Mouse (Mus musculus): ENCODE data around the gene Snx3. TPM values are rescaled to one million over a fixed set of nuclear protein-coding genes. Genes with fewer than 3 reads are reported as not detected.

The Snx3 gene
- polyA plus RNA-seq, 1 experiment from 2014 or later: 292 TPM

- H3K36me3 ChIP-seq (ENCODE audit: control insufficient read depth, insufficient read depth, low read length): no peaks in the 10 kb centered on the region
- H3K9ac ChIP-seq (replicated peaks; ENCODE audit: low read depth, low read length): no peak overlapping the region
- H3K4me2 ChIP-seq (ENCODE audit: low read depth, low read length): no peak overlapping the region
- H3K4me3 ChIP-seq (ENCODE audit: low read depth, low read length): no peak overlapping the region
- no peak overlapping the region for H3K27ac ChIP-seq (ENCODE audit: low read depth, low read length)
- ATAC-seq (ENCODE audit: low read depth): no peak
- H3K9me3 ChIP-seq (ENCODE audit: control insufficient read depth, low read length): no peaks in the 10 kb centered on the region
- WGBS: under 1% methylated on average over 36 of the region's 41 CpGs
- H3K27me3 ChIP-seq (ENCODE audit: control insufficient read depth, insufficient read depth, low read length): peaks cover 80% of the 10 kb centered on the region
- 0 out of 2 replicates have a peak, but pooled peaks cover 5% of the 10 kb centered on the region for H3K4me1 ChIP-seq (ENCODE audit: control insufficient read depth, insufficient read depth, low read length)
These were observed 77.8 kb downstream of the Snx3 start for GRCm38 (mm10) chr10:42579475-42580130.

- Histone ChIP-seq H3K9ac (replicated peaks; ENCODE audit: low read depth, low read length) (no peak overlapping the region), H3K27me3 (ENCODE audit: control insufficient read depth, insufficient read depth, low read length) (peaks cover 78% of the 10 kb centered on the region), H3K4me3 (ENCODE audit: low read depth, low read length) (no peak overlapping the region), H3K9me3 (ENCODE audit: control insufficient read depth, low read length) (no peaks in the 10 kb centered on the region), H3K4me2 (ENCODE audit: low read depth, low read length) (no peak overlapping the region), H3K4me1 (ENCODE audit: control insufficient read depth, insufficient read depth, low read length) (0 out of 2 replicates have a peak, but pooled peaks cover 5% of the 10 kb centered on the region), H3K27ac (ENCODE audit: low read depth, low read length) (no peak overlapping the region), H3K36me3 (ENCODE audit: control insufficient read depth, insufficient read depth, low read length) (no peaks in the 10 kb centered on the region)
- WGBS: under 1% methylated on average over 29 of the region's 29 CpGs
- ATAC-seq (ENCODE audit: low read depth): no peak
These were observed 78.5 kb downstream of the Snx3 start for GRCm38 (mm10) chr10:42580131-42580950.

GRCm38 (mm10) chr10:42580951-42581277 is 79.1 kb downstream of the Snx3 start:
- H3K9ac ChIP-seq (replicated peaks; ENCODE audit: low read depth, low read length): no peak overlapping the region
- no peak for ATAC-seq (ENCODE audit: low read depth)
- 0 out of 2 replicates have a peak, but pooled peaks cover 5% of the 10 kb centered on the region for H3K4me1 ChIP-seq (ENCODE audit: control insufficient read depth, insufficient read depth, low read length)
- no peak overlapping the region for H3K27ac ChIP-seq (ENCODE audit: low read depth, low read length)
- H3K36me3 ChIP-seq (ENCODE audit: control insufficient read depth, insufficient read depth, low read length): no peaks in the 10 kb centered on the region
- no peak overlapping the region for H3K4me3 ChIP-seq (ENCODE audit: low read depth, low read length)
- WGBS: 3% methylated on average over 7 of the region's 7 CpGs
- H3K9me3 ChIP-seq (ENCODE audit: control insufficient read depth, low read length): no peaks in the 10 kb centered on the region
- H3K27me3 ChIP-seq (ENCODE audit: control insufficient read depth, insufficient read depth, low read length): peaks cover 80% of the 10 kb centered on the region
- no peak overlapping the region for H3K4me2 ChIP-seq (ENCODE audit: low read depth, low read length)

- no peaks in the 10 kb centered on the region for H3K9me3 ChIP-seq (ENCODE audit: control insufficient read depth, low read length)
- H3K9ac ChIP-seq (replicated peaks; ENCODE audit: low read depth, low read length): no peak overlapping the region
- H3K27ac ChIP-seq (ENCODE audit: low read depth, low read length): no peak overlapping the region
- H3K4me3 ChIP-seq (ENCODE audit: low read depth, low read length): no peak overlapping the region
- under 1% methylated on average over 44 of the region's 45 CpGs for WGBS
- H3K4me2 ChIP-seq (ENCODE audit: low read depth, low read length): no peak overlapping the region
- ATAC-seq (ENCODE audit: low read depth): no peak
- H3K4me1 ChIP-seq (ENCODE audit: control insufficient read depth, insufficient read depth, low read length): 0 out of 2 replicates have a peak, but pooled peaks cover 5% of the 10 kb centered on the region
- H3K27me3 ChIP-seq (ENCODE audit: control insufficient read depth, insufficient read depth, low read length): peaks cover 83% of the 10 kb centered on the region
- H3K36me3 ChIP-seq (ENCODE audit: control insufficient read depth, insufficient read depth, low read length): no peaks in the 10 kb centered on the region
These were observed 80.1 kb downstream of the Snx3 start for GRCm38 (mm10) chr10:42581694-42582565.

GRCm38 (mm10) chr10:42582566-42583110 is 80.8 kb downstream of the Snx3 start:
- Histone ChIP-seq H3K27ac (ENCODE audit: low read depth, low read length) (no peak overlapping the region), H3K4me2 (ENCODE audit: low read depth, low read length) (no peak overlapping the region), H3K4me1 (ENCODE audit: control insufficient read depth, insufficient read depth, low read length) (0 out of 2 replicates have a peak, but pooled peaks cover 5% of the 10 kb centered on the region), H3K36me3 (ENCODE audit: control insufficient read depth, insufficient read depth, low read length) (no peaks in the 10 kb centered on the region), H3K9me3 (ENCODE audit: control insufficient read depth, low read length) (no peaks in the 10 kb centered on the region), H3K27me3 (ENCODE audit: control insufficient read depth, insufficient read depth, low read length) (peaks cover 82% of the 10 kb centered on the region), H3K4me3 (ENCODE audit: low read depth, low read length) (no peak overlapping the region), H3K9ac (replicated peaks; ENCODE audit: low read depth, low read length) (no peak overlapping the region)
- ATAC-seq (ENCODE audit: low read depth): no peak
- under 1% methylated on average over 44 of the region's 44 CpGs for WGBS

DNA sequence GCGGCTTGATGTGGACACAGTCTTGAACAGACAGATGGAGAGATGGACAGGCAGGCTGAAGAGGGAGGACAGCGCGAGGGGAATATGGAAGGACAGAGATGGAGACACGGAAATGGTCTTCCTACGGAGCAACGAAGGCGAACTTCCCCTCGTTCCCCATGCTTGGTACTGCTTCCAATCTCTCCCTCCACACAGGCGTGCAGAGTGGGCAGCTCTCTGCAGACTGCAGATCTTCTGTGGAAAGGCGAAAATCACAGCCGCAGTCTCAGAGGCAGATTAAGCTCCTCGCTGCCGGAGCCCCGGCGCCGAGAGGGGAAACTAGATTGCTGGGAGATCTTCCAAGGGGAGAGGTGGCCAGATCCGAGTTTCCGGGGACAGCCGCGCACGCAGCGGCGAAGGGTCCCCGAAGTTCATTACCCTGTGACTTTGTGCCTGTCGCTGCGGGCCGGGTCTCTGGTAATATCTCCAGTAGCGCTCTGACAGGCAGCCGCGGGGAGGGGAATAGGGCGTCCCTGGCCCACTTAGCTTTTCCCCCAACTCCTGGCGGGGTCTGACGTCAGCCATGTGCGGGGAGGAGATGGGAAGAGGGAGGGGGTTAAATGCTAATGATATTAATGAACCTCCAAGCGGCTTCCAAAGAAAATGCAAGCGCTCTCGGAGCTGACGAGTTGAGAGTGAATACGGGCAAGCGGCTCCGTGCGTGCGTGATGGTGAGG is 81.5 kb downstream of the Snx3 start, which contains the start of the genes Nr2e1 and Ostm1:
Gene Nr2e1, minus strand, starts transcription at position 476 of the 716 bp plus-strand sequence.
Gene Ostm1, plus strand, starts transcription at position 666 of the 716 bp plus-strand sequence.
- under 1% methylated on average over 43 of the region's 43 CpGs for WGBS
- no peak within 1 kb of the TSS for H3K4me2 ChIP-seq (ENCODE audit: low read depth, low read length)
- 0 out of 2 replicates have a peak, but pooled peaks cover 5% of the 10 kb centered on the region for H3K4me1 ChIP-seq (ENCODE audit: control insufficient read depth, insufficient read depth, low read length)
- no peak within 1 kb of the TSS for H3K9ac ChIP-seq (replicated peaks; ENCODE audit: low read depth, low read length)
- H3K4me3 ChIP-seq (ENCODE audit: low read depth, low read length): no peak within 1 kb of the TSS
- peaks cover 80% of the 10 kb centered on the region for H3K27me3 ChIP-seq (ENCODE audit: control insufficient read depth, insufficient read depth, low read length)
- H3K9me3 ChIP-seq (ENCODE audit: control insufficient read depth, low read length): no peaks in the 10 kb centered on the region
- no peak within 1 kb of the TSS for H3K27ac ChIP-seq (ENCODE audit: low read depth, low read length)
- ATAC-seq (ENCODE audit: low read depth): no peak
- no peaks in the 10 kb centered on the region for H3K36me3 ChIP-seq (ENCODE audit: control insufficient read depth, insufficient read depth, low read length)

GRCm38 (mm10) chr10:42583902-42584435 is 82.1 kb downstream of the Snx3 start:
- no peak for ATAC-seq (ENCODE audit: low read depth)
- under 1% methylated on average over 32 of the region's 32 CpGs for WGBS
- H3K27ac ChIP-seq (ENCODE audit: low read depth, low read length): no peak overlapping the region
- no peak overlapping the region for H3K4me3 ChIP-seq (ENCODE audit: low read depth, low read length)
- H3K9ac ChIP-seq (replicated peaks; ENCODE audit: low read depth, low read length): no peak overlapping the region
- no peaks in the 10 kb centered on the region for H3K36me3 ChIP-seq (ENCODE audit: control insufficient read depth, insufficient read depth, low read length)
- H3K9me3 ChIP-seq (ENCODE audit: control insufficient read depth, low read length): no peaks in the 10 kb centered on the region
- H3K4me1 ChIP-seq (ENCODE audit: control insufficient read depth, insufficient read depth, low read length): 0 out of 2 replicates have a peak, but pooled peaks cover 5% of the 10 kb centered on the region
- no peak overlapping the region for H3K4me2 ChIP-seq (ENCODE audit: low read depth, low read length)
- peaks cover 83% of the 10 kb centered on the region for H3K27me3 ChIP-seq (ENCODE audit: control insufficient read depth, insufficient read depth, low read length)
